23 mouse cellular contexts compared by ENCODE assay signal in the genomic region with DNA sequence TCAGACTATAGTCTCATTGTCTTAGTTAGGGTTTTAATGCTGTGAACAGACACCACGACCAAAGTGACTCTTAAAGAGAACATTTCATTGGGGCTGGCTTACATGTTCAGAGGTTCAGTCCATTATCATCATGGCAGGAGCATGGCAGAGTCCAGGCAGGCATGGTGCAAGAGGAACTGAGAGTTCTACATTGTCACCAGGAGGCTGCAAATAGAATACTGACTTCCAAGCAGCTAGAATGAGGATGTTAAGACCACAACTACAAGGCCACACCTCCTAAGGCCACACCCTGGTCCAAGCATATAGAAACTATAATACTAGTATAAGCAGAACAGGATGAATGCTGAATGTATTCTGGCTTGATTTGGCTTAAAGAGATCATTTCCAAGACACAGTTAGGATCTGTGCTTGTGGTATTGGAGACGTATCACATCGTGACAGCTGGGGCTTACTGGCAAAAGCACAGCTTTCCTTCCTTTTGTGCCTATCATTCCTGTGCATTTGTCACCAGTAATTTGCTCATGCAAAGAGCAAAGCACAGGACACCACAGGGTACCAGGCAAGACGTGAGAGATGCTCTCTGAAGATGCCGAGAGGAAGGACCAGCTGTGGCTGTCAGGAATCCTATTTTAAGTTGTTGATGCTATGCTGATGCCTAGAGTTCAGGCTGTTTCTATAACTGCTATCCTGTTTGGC. TPM values are rescaled to one million over a fixed set of nuclear protein-coding genes. Genes with fewer than 3 reads are reported as not detected.
DNase-seq lines count a peak whose midpoint lies in the region; ATAC-seq and TF ChIP-seq lines count a peak whose summit lies in the region.
"Had no signal": no experiment of that assay in that cellular context is flagged by ENCODE, and none has a peak within 500 bp of the region (broad histone marks: within the 10 kb centered on the region; RNA-seq: fewer than 3 reads in every experiment).

No protein-coding gene starts in this region.

- H3K4me3 ChIP-seq in forebrain, embryonic 16.5 days (replicated peaks; ENCODE audit: low read length), result no peak overlapping the region
- no peak overlapping the region for H3K4me3 ChIP-seq in forebrain, embryonic 13.5 days
- no peak overlapping the region for H3K4me3 ChIP-seq in spleen, adult 2 months (ENCODE audit: extremely low read depth, insufficient read depth, insufficient read length)
- H3K4me3 ChIP-seq: embryonic facial prominence, embryonic 12.5 days; hindbrain, embryonic 13.5 days; midbrain, embryonic 10.5 days; myocyte; neural tube, embryonic 15.5 days; stomach, embryonic 15.5 days had no signal

- TF ChIP-seq POLR2A in spleen, adult 2 months (IDR thresholded peaks at IDR 0.05; ENCODE audit: low read depth, low read length), result no peak

- peak; percentile 47 for ATAC-seq in forebrain, embryonic 16.5 days
- ATAC-seq in forebrain, embryonic 13.5 days, result no peak
- peak; percentile 66; the same call in 1 of the 2 replicates for ATAC-seq in neutrophil, adult 5-6 weeks (ENCODE audit: extremely low read depth, insufficient number of reproducible peaks, low FRiP score, poor library complexity, severe bottlenecking)
- ATAC-seq: intestine, postnatal 0 days had no signal

- peaks cover 3% of the 10 kb centered on the region; the same call in 1 of the 2 replicates for H3K4me1 ChIP-seq in forebrain, embryonic 16.5 days (replicated peaks; ENCODE audit: control insufficient read depth, insufficient read depth, low read length)
- H3K4me1 ChIP-seq in forebrain, embryonic 13.5 days, result no peaks in the 10 kb centered on the region
- peaks cover 5% of the 10 kb centered on the region; the same call in 1 of the 2 replicates for H3K4me1 ChIP-seq in spleen, adult 2 months (ENCODE audit: control insufficient read depth, insufficient read depth, insufficient read length)
- H3K4me1 ChIP-seq: embryonic facial prominence, embryonic 12.5 days; hindbrain, embryonic 13.5 days; midbrain, embryonic 10.5 days; neural tube, embryonic 15.5 days; stomach, embryonic 15.5 days had no signal

- no peak for TF ChIP-seq CTCF in spleen, adult 2 months (IDR thresholded peaks at IDR 0.05; ENCODE audit: extremely low read depth, insufficient read depth, insufficient read length, insufficient replicate concordance)

- H3K9ac ChIP-seq in forebrain, embryonic 16.5 days (replicated peaks; ENCODE audit: low read depth, low read length), result no peak overlapping the region
- H3K9ac ChIP-seq in forebrain, embryonic 13.5 days, result no peak overlapping the region
- H3K9ac ChIP-seq: embryonic facial prominence, embryonic 12.5 days; hindbrain, embryonic 13.5 days; neural tube, embryonic 15.5 days; stomach, embryonic 15.5 days had no signal

- H3K36me3 ChIP-seq in forebrain, embryonic 16.5 days (ENCODE audit: control insufficient read depth, insufficient read depth), result no peaks in the 10 kb centered on the region
- no peaks in the 10 kb centered on the region for H3K36me3 ChIP-seq in forebrain, embryonic 13.5 days (ENCODE audit: poor library complexity, severe bottlenecking)
- H3K36me3 ChIP-seq in spleen, adult 2 months (ENCODE audit: control insufficient read depth, insufficient read depth, low read length), result no peaks in the 10 kb centered on the region
- H3K36me3 ChIP-seq: embryonic facial prominence, embryonic 12.5 days; G1E; hindbrain, embryonic 13.5 days; midbrain, embryonic 10.5 days; neural tube, embryonic 15.5 days; stomach, embryonic 15.5 days had no signal

- no peak overlapping the region for H3K27ac ChIP-seq in forebrain, embryonic 16.5 days (ENCODE audit: low read length)
- no peak overlapping the region for H3K27ac ChIP-seq in forebrain, embryonic 13.5 days
- H3K27ac ChIP-seq in spleen, adult 2 months (ENCODE audit: insufficient read depth, low read length), result no peak overlapping the region
- H3K27ac ChIP-seq: embryonic facial prominence, embryonic 12.5 days; hindbrain, embryonic 13.5 days; kidney, postnatal 0 days; midbrain, embryonic 10.5 days; neural tube, embryonic 15.5 days; stomach, embryonic 15.5 days had no signal

- no peak overlapping the region for H3K4me2 ChIP-seq in forebrain, embryonic 16.5 days (ENCODE audit: low read length)
- no peak overlapping the region for H3K4me2 ChIP-seq in forebrain, embryonic 13.5 days
- H3K4me2 ChIP-seq: embryonic facial prominence, embryonic 12.5 days; heart, embryonic 11.5 days; hindbrain, embryonic 13.5 days; neural tube, embryonic 15.5 days; stomach, embryonic 15.5 days had no signal

- H3K9me3 ChIP-seq in forebrain, embryonic 16.5 days (ENCODE audit: control insufficient read depth, low read length), result no peaks in the 10 kb centered on the region
- H3K9me3 ChIP-seq in forebrain, embryonic 13.5 days (replicated peaks), result no peaks in the 10 kb centered on the region
- H3K9me3 ChIP-seq: embryonic facial prominence, embryonic 12.5 days; G1E; hindbrain, embryonic 13.5 days; midbrain, embryonic 10.5 days; neural tube, embryonic 15.5 days; stomach, embryonic 15.5 days had no signal

- H3K27me3 ChIP-seq in forebrain, embryonic 16.5 days (replicated peaks; ENCODE audit: control insufficient read depth, insufficient read depth, low read length), result no peaks in the 10 kb centered on the region
- no peaks in the 10 kb centered on the region for H3K27me3 ChIP-seq in forebrain, embryonic 13.5 days
- H3K27me3 ChIP-seq in spleen, adult 2 months (ENCODE audit: control insufficient read depth, insufficient read depth, low read length), result no peaks in the 10 kb centered on the region
- H3K27me3 ChIP-seq: embryonic facial prominence, embryonic 12.5 days; hindbrain, embryonic 13.5 days; neural tube, embryonic 15.5 days; stomach, embryonic 15.5 days had no signal

- peak; percentile 6 to 28 for DNase-seq in spleen, adult 2 months (ENCODE audit: low read depth in 1 of 2, low spot score in 2 of 2)
- no peak for DNase-seq in spleen, adult 18-20 months
- DNase-seq in cerebellum, postnatal 14 days, result peak; percentile 42
- DNase-seq in embryo, embryonic 11 days, result no peak
- no peak for DNase-seq in urinary bladder, postnatal 4 days (ENCODE audit: low spot score in 2 of 2)
- DNase-seq: gastrocnemius, postnatal 36 days; heart, postnatal 14 days; retina, postnatal 1 day; right cerebral cortex, postnatal 4 days had no signal

- WGBS in forebrain, embryonic 16.5 days, result 53% methylated on average over 5 of the region's 5 CpGs
- WGBS in forebrain, embryonic 13.5 days, result 65% methylated on average over 5 of the region's 5 CpGs
- WGBS in spleen, adult 2 months, result 70% methylated on average over 5 of the region's 5 CpGs

RNA-seq across cellular contexts. Expression of a gene that starts 21.2 kb away (rescaled TPM):
- 27.4 and 32.1 TPM in 2 replicates for polyA plus RNA-seq in forebrain, embryonic 16.5 days (2015; fragmentation: Nextera tagmentation; extraction: Ambion mirVana)
- polyA plus RNA-seq in forebrain, embryonic 13.5 days (2015; fragmentation: Nextera tagmentation; extraction: Ambion mirVana), result 24.9 and 28.7 TPM in 2 replicates
- 0.54 and 0.81 TPM in 2 replicates for polyA plus RNA-seq in spleen, adult 2 months (2012; rRNA removed)
- total RNA-seq in neutrophil, adult 5-6 weeks (2017), result 1.2 and 2.2 TPM in 2 replicates

RNA-seq across cellular contexts. Expression of a gene that starts 28.6 kb away (rescaled TPM):
- 57.8 and 58.8 TPM in 2 replicates for polyA plus RNA-seq in forebrain, embryonic 16.5 days (2015; fragmentation: Nextera tagmentation; extraction: Ambion mirVana)
- 49.1 and 50.9 TPM in 2 replicates for polyA plus RNA-seq in forebrain, embryonic 13.5 days (2015; fragmentation: Nextera tagmentation; extraction: Ambion mirVana)
- 0.11 and 0.13 TPM in 2 replicates for polyA plus RNA-seq in spleen, adult 2 months (2012; rRNA removed)
- total RNA-seq in neutrophil, adult 5-6 weeks (2017), result 0.98 and 2.1 TPM in 2 replicates
- total RNA-seq: gastrocnemius, postnatal 36 days; heart, postnatal 14 days had no signal
- polyA plus RNA-seq: G1E; liver, embryonic 16.5 days; myocyte had no signal

Comparison
In these comparisons a context has a peak if more than half of its experiments do, and no peak if none do; other contexts are left out.
1. DNase-seq: peak in spleen, adult 2 months (2 of 2) and cerebellum, postnatal 14 days (2 of 2); none in spleen, adult 18-20 months (0 of 2), embryo, embryonic 11 days (single experiment) and urinary bladder, postnatal 4 days (0 of 2).
2. RNA of a gene that starts 21.2 kb away (polyA plus RNA-seq): 27.4 to 32.1 TPM in forebrain, embryonic 16.5 days and 24.9 to 28.7 TPM in forebrain, embryonic 13.5 days; 0.54 to 0.81 TPM in spleen, adult 2 months; every median in the first group is over 10 times any median in the second.
3. RNA of a gene that starts 28.6 kb away (polyA plus RNA-seq): 57.8 to 58.8 TPM in forebrain, embryonic 16.5 days and 49.1 to 50.9 TPM in forebrain, embryonic 13.5 days; 0.11 to 0.13 TPM in spleen, adult 2 months; every median in the first group is over 10 times any median in the second.